Mouse (Mus musculus): ENCODE measurements around the gene Gpr37l1. TPM values are rescaled to one million over a fixed set of nuclear protein-coding genes. Genes with fewer than 3 reads are reported as not detected.
A peak's percentile ranks its signal among the peaks of the same experiment; 100 is the strongest.
"Not testable (repeated sequence)": the region's sequence is repeated elsewhere in the genome, so short reads cannot be mapped to it uniquely, and the experiment has no call there.

The Gpr37l1 gene
- polyA plus RNA-seq, 1 experiment, result 0.75 TPM

DNA sequence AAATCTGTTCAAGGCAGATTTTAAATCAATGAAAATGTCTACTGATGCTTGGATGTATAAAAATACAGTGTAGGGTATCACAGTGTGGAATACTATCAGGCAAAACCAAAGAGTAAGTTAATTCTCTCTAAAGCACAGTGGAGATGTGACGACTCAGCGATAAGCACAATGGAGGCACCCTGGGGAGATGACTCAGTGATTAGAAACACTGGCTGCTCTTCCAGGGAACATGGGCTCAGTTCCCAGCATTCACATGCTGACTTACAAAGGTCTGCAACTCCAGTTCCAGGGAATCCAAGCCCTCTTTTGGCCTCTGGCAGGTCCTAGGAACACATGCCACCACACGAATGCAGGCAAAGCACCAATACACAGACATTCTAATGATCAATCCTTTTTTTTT is 20.7 kb upstream of the Gpr37l1 start:
- Histone ChIP-seq H3K27me3 (replicated peaks; ENCODE audit: control insufficient read depth, insufficient read depth, low read length) (no peaks in the 10 kb centered on the region), H3K36me3 (ENCODE audit: control insufficient read depth, insufficient read depth, low read length) (no peaks in the 10 kb centered on the region), H3K27ac (ENCODE audit: insufficient read depth, low read depth, low read length) (no peak overlapping the region), H3K4me1 (ENCODE audit: control insufficient read depth, insufficient read depth, low read length) (peaks cover 5% of the 10 kb centered on the region; the same call in 1 of the 2 replicates), H3K4me3 (ENCODE audit: insufficient read depth, low read depth, low read length) (no peak overlapping the region)
- peak; percentile 68 for DNase-seq
- 34% methylated on average over 3 of the region's 3 CpGs for WGBS
- no peak for TF ChIP-seq CTCF (conservative IDR thresholded peaks at IDR 0.05; ENCODE audit: insufficient read depth, insufficient read length, low read depth, low read length)
- TF ChIP-seq POLR2A (IDR thresholded peaks at IDR 0.05; ENCODE audit: low read depth, low read length), result no peak

DNA sequence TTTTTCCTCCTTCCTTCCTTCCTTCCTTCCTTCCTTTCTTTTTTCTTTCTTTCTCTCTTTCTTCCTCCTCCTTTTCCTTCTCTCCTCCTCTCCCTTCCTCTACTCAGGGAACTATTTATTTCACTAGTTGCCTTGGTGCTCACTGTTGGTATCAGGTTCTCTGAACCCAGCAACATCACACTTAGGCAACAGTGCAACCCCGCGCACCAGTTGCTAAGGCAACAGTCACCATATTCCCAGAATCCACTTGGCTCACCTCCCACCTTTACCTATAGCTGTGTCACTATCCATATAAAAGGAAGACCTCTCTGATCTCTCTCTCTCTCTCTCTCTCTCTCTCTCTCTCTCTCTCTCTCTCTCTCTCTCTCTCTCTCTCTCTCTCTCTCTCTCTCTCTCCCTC is 19.5 kb upstream of the Gpr37l1 start:
- not testable (repeated sequence) for DNase-seq; H3K27ac ChIP-seq (ENCODE audit: insufficient read depth, low read depth, low read length); H3K27me3 ChIP-seq (replicated peaks; ENCODE audit: control insufficient read depth, insufficient read depth, low read length); H3K36me3 ChIP-seq (ENCODE audit: control insufficient read depth, insufficient read depth, low read length); H3K4me3 ChIP-seq (ENCODE audit: insufficient read depth, low read depth, low read length)
- peaks cover 11% of the 10 kb centered on the region for H3K4me1 ChIP-seq (ENCODE audit: control insufficient read depth, insufficient read depth, low read length)
- WGBS, result 68% methylated on average over 2 of the region's 2 CpGs

DNA sequence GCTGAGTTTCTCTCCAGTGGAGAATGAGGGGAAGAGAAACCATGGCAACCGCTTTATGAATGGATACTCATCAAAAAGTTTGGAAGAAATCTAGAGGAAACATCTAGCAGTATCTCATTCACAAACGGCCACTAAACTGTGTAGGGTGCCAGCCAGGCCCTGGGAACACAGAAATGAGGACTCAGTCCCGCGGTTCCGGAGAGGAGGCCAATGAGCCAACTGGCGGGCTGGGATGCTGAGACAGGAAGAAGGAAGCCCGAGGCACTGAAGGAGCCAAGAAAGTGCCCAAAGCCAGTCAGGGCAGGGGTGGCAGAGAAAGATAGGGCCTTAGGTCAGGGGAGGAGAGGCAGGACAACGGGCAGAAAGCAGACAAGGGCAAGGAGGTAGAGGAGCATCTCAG is 18.9 kb upstream of the Gpr37l1 start:
- Histone ChIP-seq H3K27me3 (replicated peaks; ENCODE audit: control insufficient read depth, insufficient read depth, low read length) (no peaks in the 10 kb centered on the region), H3K36me3 (ENCODE audit: control insufficient read depth, insufficient read depth, low read length) (no peaks in the 10 kb centered on the region), H3K27ac (ENCODE audit: insufficient read depth, low read depth, low read length) (no peak overlapping the region), H3K4me1 (ENCODE audit: control insufficient read depth, insufficient read depth, low read length) (peaks cover 16% of the 10 kb centered on the region), H3K4me3 (ENCODE audit: insufficient read depth, low read depth, low read length) (no peak overlapping the region)
- no peak for TF ChIP-seq CTCF (conservative IDR thresholded peaks at IDR 0.05; ENCODE audit: insufficient read depth, insufficient read length, low read depth, low read length)
- no peak for TF ChIP-seq POLR2A (IDR thresholded peaks at IDR 0.05; ENCODE audit: low read depth, low read length)
- WGBS, result 63% methylated on average over 8 of the region's 8 CpGs
- DNase-seq, result no peak

DNA sequence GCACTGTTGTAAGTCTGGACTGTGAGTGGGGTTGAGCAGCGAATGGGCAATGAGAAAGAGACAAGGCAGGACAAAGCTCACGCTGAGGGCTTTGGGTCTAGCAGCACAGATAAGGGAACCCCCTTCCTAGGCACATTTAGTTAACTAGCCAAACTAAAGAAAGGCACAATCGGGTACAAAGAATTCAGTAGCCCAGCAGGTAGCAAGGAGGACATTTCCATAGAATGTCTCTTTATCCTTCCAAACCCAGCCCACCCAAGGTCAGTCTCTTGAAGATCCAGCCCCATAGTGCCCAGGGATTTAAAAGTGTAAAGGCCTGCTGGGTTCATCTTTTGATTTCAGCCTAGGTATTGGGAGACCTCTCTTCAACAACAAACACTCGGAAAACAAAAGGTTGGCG is 18.5 kb upstream of the Gpr37l1 start:
- no peak overlapping the region for H3K4me3 ChIP-seq (ENCODE audit: insufficient read depth, low read depth, low read length)
- no peak overlapping the region for H3K27ac ChIP-seq (ENCODE audit: insufficient read depth, low read depth, low read length)

DNA sequence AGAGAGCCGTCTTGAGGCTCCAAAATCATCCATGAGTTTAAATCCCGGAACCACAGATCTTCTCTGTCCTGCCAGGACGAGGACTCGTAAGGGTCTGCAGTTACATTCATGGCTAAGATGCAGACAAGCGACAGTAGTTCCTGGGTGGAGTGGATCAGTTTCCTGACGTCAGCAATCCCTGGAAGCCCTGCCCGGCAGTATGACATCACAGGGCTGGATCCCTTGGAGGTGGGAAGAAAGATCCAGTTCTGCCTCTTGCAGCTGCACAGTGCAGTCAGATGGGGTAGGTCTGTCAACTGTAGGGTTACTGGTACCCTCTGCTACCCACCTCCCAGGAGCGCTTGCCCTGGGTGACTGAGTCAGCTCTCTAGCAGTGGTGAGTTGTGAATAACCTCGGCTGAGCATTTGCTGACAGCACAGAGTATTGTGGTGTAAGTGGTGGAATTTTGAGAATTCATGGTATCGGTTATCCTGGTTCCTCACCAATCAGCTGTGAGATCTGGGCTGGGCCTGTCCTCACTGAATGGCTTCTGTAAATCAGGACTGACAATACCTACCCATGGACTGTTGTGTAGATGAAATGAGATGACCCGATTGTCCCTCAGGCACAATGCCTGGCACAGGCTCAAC is 16.6 kb upstream of the Gpr37l1 start:
- 63% methylated on average over 11 of the region's 11 CpGs for WGBS
- TF ChIP-seq CTCF (conservative IDR thresholded peaks at IDR 0.05; ENCODE audit: insufficient read depth, insufficient read length, low read depth, low read length) (no peak), POLR2A (IDR thresholded peaks at IDR 0.05; ENCODE audit: low read depth, low read length) (no peak)
- no peak for DNase-seq

More for the DNA sequence above, 18.5 kb upstream of the Gpr37l1 start:
- Histone ChIP-seq H3K27me3 (replicated peaks; ENCODE audit: control insufficient read depth, insufficient read depth, low read length) (no peaks in the 10 kb centered on the region), H3K4me1 (ENCODE audit: control insufficient read depth, insufficient read depth, low read length) (peaks cover 17% of the 10 kb centered on the region), H3K36me3 (ENCODE audit: control insufficient read depth, insufficient read depth, low read length) (no peaks in the 10 kb centered on the region)
- 89% methylated on average over 5 of the region's 5 CpGs for WGBS
- TF ChIP-seq CTCF (conservative IDR thresholded peaks at IDR 0.05; ENCODE audit: insufficient read depth, insufficient read length, low read depth, low read length), result no peak
- no peak for TF ChIP-seq POLR2A (IDR thresholded peaks at IDR 0.05; ENCODE audit: low read depth, low read length)
- no peak for DNase-seq

DNA sequence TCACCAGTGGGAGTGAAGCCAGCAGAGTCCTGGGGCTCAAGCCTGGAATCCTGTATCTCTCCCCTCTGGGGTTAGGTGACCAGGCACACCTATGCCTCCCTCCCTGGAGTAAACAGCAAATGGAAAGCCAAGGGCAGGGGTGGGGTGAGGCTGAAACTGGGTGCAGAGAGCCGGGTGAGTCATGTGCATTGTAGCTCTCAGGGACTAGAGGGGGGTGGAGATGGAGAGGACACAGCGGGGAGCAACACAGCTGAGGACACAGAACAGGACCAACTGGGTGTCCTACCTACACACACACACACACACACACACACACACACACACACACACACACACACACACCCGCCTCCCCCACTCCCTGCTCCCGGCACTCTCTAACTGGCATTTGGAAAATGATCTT is 16.0 kb upstream of the Gpr37l1 start:
- peak; percentile 34 for DNase-seq
- Histone ChIP-seq H3K27me3 (replicated peaks; ENCODE audit: control insufficient read depth, insufficient read depth, low read length) (no peaks in the 10 kb centered on the region), H3K4me3 (ENCODE audit: insufficient read depth, low read depth, low read length) (no peak overlapping the region), H3K27ac (ENCODE audit: insufficient read depth, low read depth, low read length) (no peak overlapping the region), H3K36me3 (ENCODE audit: control insufficient read depth, insufficient read depth, low read length) (no peaks in the 10 kb centered on the region), H3K4me1 (ENCODE audit: control insufficient read depth, insufficient read depth, low read length) (peaks cover 28% of the 10 kb centered on the region)
- 67% methylated on average over 4 of the region's 4 CpGs for WGBS
- TF ChIP-seq CTCF (conservative IDR thresholded peaks at IDR 0.05; ENCODE audit: insufficient read depth, insufficient read length, low read depth, low read length) (no peak), POLR2A (IDR thresholded peaks at IDR 0.05; ENCODE audit: low read depth, low read length) (no peak)

More for the DNA sequence above, 16.6 kb upstream of the Gpr37l1 start:
- Histone ChIP-seq H3K4me1 (ENCODE audit: control insufficient read depth, insufficient read depth, low read length) (peaks cover 25% of the 10 kb centered on the region), H3K36me3 (ENCODE audit: control insufficient read depth, insufficient read depth, low read length) (no peaks in the 10 kb centered on the region), H3K4me3 (ENCODE audit: insufficient read depth, low read depth, low read length) (no peak overlapping the region), H3K27me3 (replicated peaks; ENCODE audit: control insufficient read depth, insufficient read depth, low read length) (no peaks in the 10 kb centered on the region), H3K27ac (ENCODE audit: insufficient read depth, low read depth, low read length) (no peak overlapping the region)

DNA sequence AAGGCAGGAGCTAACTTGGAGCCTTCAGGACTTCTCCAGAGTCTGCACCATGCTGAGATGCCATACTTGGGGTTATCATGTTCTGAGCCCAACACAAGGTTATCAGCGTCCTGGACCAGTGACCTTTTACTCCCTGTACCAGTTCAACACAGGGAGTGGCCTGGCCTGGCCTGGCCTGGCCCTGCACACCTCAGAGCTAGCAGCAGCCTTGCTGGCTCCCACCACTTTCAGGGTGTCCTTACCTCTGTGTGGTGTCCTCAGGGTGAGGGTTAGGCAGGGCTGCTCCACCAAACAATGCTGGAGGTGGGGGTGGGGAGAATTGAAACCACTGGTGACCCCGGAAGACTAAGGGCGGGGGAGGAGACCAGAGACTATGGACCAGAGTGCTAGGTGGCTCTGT is 15.5 kb upstream of the Gpr37l1 start:
- TF ChIP-seq CTCF (conservative IDR thresholded peaks at IDR 0.05; ENCODE audit: insufficient read depth, insufficient read length, low read depth, low read length) (no peak), POLR2A (IDR thresholded peaks at IDR 0.05; ENCODE audit: low read depth, low read length) (no peak)
- no peak for DNase-seq
- H3K36me3 ChIP-seq (ENCODE audit: control insufficient read depth, insufficient read depth, low read length), result no peaks in the 10 kb centered on the region
- H3K4me3 ChIP-seq (ENCODE audit: insufficient read depth, low read depth, low read length), result no peak overlapping the region
- H3K4me1 ChIP-seq (ENCODE audit: control insufficient read depth, insufficient read depth, low read length), result peaks cover 28% of the 10 kb centered on the region
- WGBS, result 68% methylated on average over 3 of the region's 3 CpGs
- no peaks in the 10 kb centered on the region for H3K27me3 ChIP-seq (replicated peaks; ENCODE audit: control insufficient read depth, insufficient read depth, low read length)
- H3K27ac ChIP-seq (ENCODE audit: insufficient read depth, low read depth, low read length), result no peak overlapping the region
